Mouse (Mus musculus): ENCODE measurements around the gene Nadk2. TPM values are rescaled to one million over a fixed set of nuclear protein-coding genes. Genes with fewer than 3 reads are reported as not detected.

Nadk2 gene
- 139 and 143 TPM in 2 replicates for polyA plus RNA-seq (2016; fragmentation: Nextera tagmentation; extraction: Ambion mirVana)

DNA sequence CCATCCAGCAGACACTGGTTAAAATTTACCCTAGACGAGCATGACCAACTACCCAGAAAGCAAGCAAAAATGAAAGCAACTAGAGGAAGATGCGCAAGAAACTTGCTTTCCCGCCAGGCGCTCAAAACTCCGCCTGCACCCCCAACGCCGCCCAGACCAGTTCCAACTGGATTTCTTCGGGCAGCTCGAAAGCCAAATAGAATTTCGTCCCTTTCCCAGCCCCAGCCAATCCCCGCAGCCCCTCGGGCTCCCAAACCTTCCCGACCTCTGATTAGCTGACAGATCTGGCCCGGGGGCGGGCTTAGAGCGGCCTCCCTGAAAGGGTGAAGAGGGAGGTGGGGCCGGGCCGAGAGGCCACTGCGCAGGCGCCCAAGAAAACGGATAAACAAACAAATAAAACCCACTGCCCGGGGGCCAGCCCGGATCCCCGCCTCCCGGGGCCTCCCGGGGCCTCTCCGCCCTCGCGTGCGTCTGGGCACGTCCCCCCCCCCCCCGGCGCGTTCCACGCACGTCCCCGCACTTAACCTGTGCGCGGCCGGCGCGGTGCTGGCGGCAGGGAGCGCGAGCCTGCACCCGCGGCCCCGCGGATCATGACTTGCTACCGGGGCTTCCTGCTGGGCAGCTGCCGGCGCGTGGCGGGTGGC lies at the start of gene Nadk2:
Nadk2 (plus strand) TSS at position 349 of the 644 bp plus-strand sequence.
- H3K4me1 ChIP-seq: peaks cover 45% of the 10 kb centered on the region
- peak within 1 kb of the TSS; percentile 82 for H3K4me2 ChIP-seq
- under 1% methylated on average over 54 of the region's 54 CpGs for WGBS (ENCODE audit: insufficient replicate concordance)
- ATAC-seq: peak; percentile 92
- H3K36me3 ChIP-seq: peaks cover 13% of the 10 kb centered on the region
- H3K9ac ChIP-seq: peak within 1 kb of the TSS; percentile 100
- peak within 1 kb of the TSS; percentile 100 for H3K27ac ChIP-seq
- H3K4me3 ChIP-seq: peak within 1 kb of the TSS; percentile 99
- no peaks in the 10 kb centered on the region for H3K27me3 ChIP-seq (replicated peaks)
- H3K9me3 ChIP-seq (replicated peaks): no peaks in the 10 kb centered on the region

DNA sequence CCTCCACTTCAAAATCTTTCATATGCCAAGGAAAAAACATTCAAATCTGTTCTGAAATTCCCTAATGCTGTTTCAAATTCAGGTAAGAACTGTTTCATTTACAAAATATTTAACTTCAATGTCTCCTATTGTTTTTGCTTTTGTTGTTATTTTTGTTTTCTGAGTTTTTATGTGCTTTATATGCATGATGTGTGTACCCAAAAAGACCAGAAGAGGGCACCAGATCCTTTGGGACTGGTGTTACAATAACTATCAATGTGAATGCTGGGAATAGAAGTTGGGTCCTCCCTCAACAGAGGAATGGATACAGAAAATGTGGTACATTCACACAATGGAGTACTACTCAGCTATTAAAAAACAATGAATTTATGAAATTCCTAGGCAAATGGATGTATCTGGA lies 15.4 kb upstream of the Nadk2 start:
- H3K4me1 ChIP-seq: 0 out of 2 replicates have a peak, but pooled peaks cover 5% of the 10 kb centered on the region
- no peak overlapping the region for H3K27ac ChIP-seq
- H3K36me3 ChIP-seq: no peaks in the 10 kb centered on the region
- H3K4me2 ChIP-seq: no peak overlapping the region
- no peaks in the 10 kb centered on the region for H3K27me3 ChIP-seq (replicated peaks)
- H3K9me3 ChIP-seq (replicated peaks): no peaks in the 10 kb centered on the region
- no peak overlapping the region for H3K4me3 ChIP-seq
- ATAC-seq: no peak
- H3K9ac ChIP-seq: no peak overlapping the region

GRCm38 (mm10) chr15:9059856-9060255 lies 11.2 kb upstream of the Nadk2 start:
- Histone ChIP-seq H3K36me3 (no peaks in the 10 kb centered on the region), H3K4me1 (0 out of 2 replicates have a peak, but pooled peaks cover 5% of the 10 kb centered on the region), H3K4me2 (no peak overlapping the region), H3K9me3 (replicated peaks) (no peaks in the 10 kb centered on the region), H3K27me3 (replicated peaks) (no peaks in the 10 kb centered on the region; the same call in 1 of the 2 replicates), H3K4me3 (no peak overlapping the region), H3K9ac (no peak overlapping the region), H3K27ac (no peak overlapping the region)
- WGBS (ENCODE audit: insufficient replicate concordance): 61% methylated on average over 2 of the region's 2 CpGs
- peak; percentile 62; the same call in 1 of the 2 replicates for ATAC-seq

- H3K27me3 ChIP-seq (replicated peaks): no peaks in the 10 kb centered on the region; the same call in 1 of the 2 replicates
- WGBS (ENCODE audit: insufficient replicate concordance): 71% methylated on average over 7 of the region's 7 CpGs
- ATAC-seq: no peak
- H3K9ac ChIP-seq: no peak overlapping the region
- no peak overlapping the region for H3K27ac ChIP-seq
- 0 out of 2 replicates have a peak, but pooled peaks cover 5% of the 10 kb centered on the region for H3K4me1 ChIP-seq
- no peak overlapping the region for H3K4me2 ChIP-seq
- H3K4me3 ChIP-seq: no peak overlapping the region
- no peaks in the 10 kb centered on the region for H3K36me3 ChIP-seq
- H3K9me3 ChIP-seq (replicated peaks): no peaks in the 10 kb centered on the region
Measured at GRCm38 (mm10) chr15:9061150-9061882, 9.7 kb upstream of the Nadk2 start.

DNA sequence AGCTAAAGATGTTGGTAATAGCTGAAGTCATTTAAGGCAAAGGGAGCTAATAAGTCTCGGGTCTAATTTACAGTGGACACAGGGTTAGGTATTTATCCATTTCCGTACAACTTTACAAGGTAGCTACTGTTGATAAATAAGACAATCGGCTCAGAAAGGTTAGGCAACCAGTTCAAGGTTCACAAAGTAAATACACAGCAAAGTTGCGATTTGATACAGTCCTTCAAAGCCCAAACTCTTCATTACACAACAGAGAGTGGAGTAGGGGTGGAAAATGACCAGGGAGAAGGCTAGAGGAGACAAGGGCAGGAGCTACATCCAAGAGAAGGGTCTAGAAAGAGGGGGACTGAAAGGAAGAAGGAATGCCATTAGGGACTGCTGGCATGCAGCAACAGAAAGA lies 2.2 kb upstream of the Nadk2 start:
- ATAC-seq: no peak
- no peaks in the 10 kb centered on the region for H3K27me3 ChIP-seq (replicated peaks)
- H3K9me3 ChIP-seq (replicated peaks): no peaks in the 10 kb centered on the region
- no peak overlapping the region for H3K4me3 ChIP-seq
- peaks cover 24% of the 10 kb centered on the region for H3K4me1 ChIP-seq
- H3K36me3 ChIP-seq: no peaks in the 10 kb centered on the region
- H3K4me2 ChIP-seq: peak overlapping the region; percentile 31
- peak overlapping the region; percentile 52 for H3K27ac ChIP-seq
- H3K9ac ChIP-seq: no peak overlapping the region
- 78% methylated on average over 4 of the region's 4 CpGs for WGBS (ENCODE audit: insufficient replicate concordance)

- Histone ChIP-seq H3K4me1 (peaks cover 38% of the 10 kb centered on the region), H3K9ac (peak overlapping the region; percentile 87), H3K4me2 (peak overlapping the region; percentile 82), H3K9me3 (replicated peaks) (no peaks in the 10 kb centered on the region), H3K27ac (peak overlapping the region; percentile 93), H3K36me3 (peaks cover 6% of the 10 kb centered on the region), H3K27me3 (replicated peaks) (no peaks in the 10 kb centered on the region), H3K4me3 (peak overlapping the region; percentile 99)
- WGBS (ENCODE audit: insufficient replicate concordance): 2% methylated on average over 3 of the region's 3 CpGs
- ATAC-seq: peak; percentile 10; the same call in 1 of the 2 replicates
Measured at GRCm38 (mm10) chr15:9070353-9070752, 707 bp upstream of the Nadk2 start.

DNA sequence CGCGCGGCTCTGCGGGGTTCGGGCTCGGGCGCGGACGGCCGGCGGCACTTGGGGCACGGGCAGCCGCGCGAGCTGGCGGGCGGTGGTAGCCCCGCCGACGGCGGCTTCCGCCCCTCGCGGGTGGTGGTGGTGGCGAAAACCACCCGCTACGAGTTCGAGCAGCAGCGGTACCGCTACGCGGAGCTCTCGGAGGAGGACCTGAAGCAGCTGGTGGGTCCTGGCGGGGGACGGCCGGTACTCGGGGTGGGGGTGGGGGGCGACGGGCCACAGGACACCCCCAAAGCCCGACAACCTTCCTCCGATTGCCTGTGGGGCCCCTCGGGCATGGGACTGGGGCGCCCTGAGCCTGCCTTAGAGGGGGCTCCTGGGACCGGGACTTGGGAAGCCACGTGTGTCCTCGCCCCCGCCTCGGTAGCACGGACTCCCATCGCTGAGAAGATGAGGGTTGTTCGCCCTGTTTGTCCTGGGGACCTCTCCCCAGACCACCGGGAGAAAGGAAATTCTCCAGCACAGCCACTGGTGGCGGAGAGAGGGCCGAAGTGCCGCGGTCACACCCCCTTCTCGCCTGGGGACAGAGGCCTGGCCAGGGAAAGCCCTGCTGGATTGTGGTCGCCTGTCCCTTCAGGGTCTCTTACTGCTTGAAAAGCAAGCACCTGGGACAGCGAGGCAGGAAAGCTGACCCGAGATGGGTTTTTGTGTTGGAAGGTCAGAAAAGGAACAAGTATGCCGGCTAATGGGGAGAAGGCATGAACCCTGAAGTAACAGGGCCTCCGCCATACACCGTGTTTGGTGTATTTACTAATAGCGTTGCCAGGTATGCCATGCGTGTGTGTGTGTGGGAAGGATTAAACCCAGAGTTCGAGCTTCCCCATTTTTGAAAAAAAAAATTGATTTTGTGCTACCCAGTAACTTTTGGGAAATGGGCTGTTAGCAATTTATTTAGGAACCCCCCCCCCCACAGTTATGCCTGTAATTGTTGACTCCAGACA lies 790 bp downstream of the Nadk2 start:
- no peak for ATAC-seq
- no peaks in the 10 kb centered on the region for H3K9me3 ChIP-seq (replicated peaks)
- H3K9ac ChIP-seq: peak overlapping the region; percentile 100
- peak overlapping the region; percentile 82 for H3K4me2 ChIP-seq
- H3K36me3 ChIP-seq: peaks cover 21% of the 10 kb centered on the region
- H3K4me3 ChIP-seq: peak overlapping the region; percentile 99
- peaks cover 53% of the 10 kb centered on the region for H3K4me1 ChIP-seq
- whole genome bisulfite sequencing (ENCODE audit: insufficient replicate concordance): under 1% methylated on average over 64 of the region's 66 CpGs
- no peaks in the 10 kb centered on the region for H3K27me3 ChIP-seq (replicated peaks)
- H3K27ac ChIP-seq: peak overlapping the region; percentile 100

DNA sequence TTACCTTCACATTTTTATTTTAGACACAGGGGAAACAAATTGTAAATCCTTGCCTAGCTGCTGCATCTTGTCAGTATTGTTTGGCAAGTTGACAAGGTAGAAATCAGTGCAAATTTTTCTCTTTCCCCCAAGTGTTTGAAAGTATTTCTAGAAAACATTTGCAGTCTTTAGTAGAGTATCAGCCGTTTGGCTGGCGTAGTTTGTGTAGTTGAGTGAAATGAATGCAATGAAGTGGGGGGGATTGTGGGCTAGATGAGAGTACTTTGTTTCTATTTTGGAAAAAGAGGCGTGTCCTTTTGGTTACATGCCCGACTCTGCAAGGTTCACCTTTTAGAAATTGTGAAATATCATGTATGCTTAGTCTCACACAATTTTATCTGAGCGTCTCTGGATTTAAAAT lies 1.6 kb downstream of the Nadk2 start:
- no peak for ATAC-seq
- 5% methylated on average over 5 of the region's 5 CpGs for WGBS (ENCODE audit: insufficient replicate concordance)
- no peaks in the 10 kb centered on the region for H3K9me3 ChIP-seq (replicated peaks)
- peak overlapping the region; percentile 99 for H3K4me3 ChIP-seq
- H3K27me3 ChIP-seq (replicated peaks): no peaks in the 10 kb centered on the region
- H3K27ac ChIP-seq: peak overlapping the region; percentile 100
- H3K36me3 ChIP-seq: peaks cover 26% of the 10 kb centered on the region
- peaks cover 57% of the 10 kb centered on the region for H3K4me1 ChIP-seq
- H3K4me2 ChIP-seq: peak overlapping the region; percentile 82
- peak overlapping the region; percentile 100 for H3K9ac ChIP-seq

DNA sequence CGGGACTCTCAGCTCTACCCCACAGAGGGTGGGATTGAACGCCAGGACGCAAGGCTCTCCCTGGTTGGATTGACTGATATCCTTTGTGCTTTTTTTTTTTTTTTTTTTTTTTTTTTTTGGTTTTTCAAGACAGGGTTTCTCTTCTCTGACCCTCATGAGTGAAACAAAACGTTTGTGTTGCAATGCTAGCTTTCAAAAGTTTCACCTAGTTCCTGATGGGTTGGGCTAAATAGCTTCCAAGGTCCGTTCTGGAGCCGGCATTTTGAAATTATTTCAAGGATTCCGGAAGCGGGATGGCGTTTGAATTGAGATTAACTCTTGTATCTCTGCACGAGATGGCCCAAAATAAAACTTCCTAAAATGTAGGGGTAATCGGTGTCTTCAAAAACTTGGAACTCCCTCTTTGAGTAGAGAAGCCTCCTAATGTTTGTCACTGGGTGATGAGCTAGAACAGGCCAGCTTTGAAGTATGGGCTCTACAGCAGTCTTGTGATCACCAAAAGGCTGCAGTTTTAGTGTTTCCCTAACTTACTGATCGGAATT lies 2.1 kb downstream of the Nadk2 start:
- no peak for ATAC-seq
- H3K4me2 ChIP-seq: peak overlapping the region; percentile 82
- peaks cover 60% of the 10 kb centered on the region for H3K4me1 ChIP-seq
- peaks cover 26% of the 10 kb centered on the region for H3K36me3 ChIP-seq
- peak overlapping the region; percentile 99 for H3K4me3 ChIP-seq
- H3K9ac ChIP-seq: peak overlapping the region; percentile 100
- H3K9me3 ChIP-seq (replicated peaks): no peaks in the 10 kb centered on the region
- peak overlapping the region; percentile 100 for H3K27ac ChIP-seq
- no peaks in the 10 kb centered on the region for H3K27me3 ChIP-seq (replicated peaks)
- WGBS (ENCODE audit: insufficient replicate concordance): 10% methylated on average over 12 of the region's 12 CpGs

- no peaks in the 10 kb centered on the region for H3K27me3 ChIP-seq (replicated peaks)
- peak overlapping the region; percentile 100 for H3K27ac ChIP-seq
- peak overlapping the region; percentile 99 for H3K4me3 ChIP-seq
- H3K36me3 ChIP-seq: peaks cover 26% of the 10 kb centered on the region
- H3K9ac ChIP-seq: peak overlapping the region; percentile 100
- H3K4me1 ChIP-seq: peaks cover 65% of the 10 kb centered on the region
- H3K4me2 ChIP-seq: peak overlapping the region; percentile 82
- no peaks in the 10 kb centered on the region for H3K9me3 ChIP-seq (replicated peaks)
- 37% methylated on average over 5 of the region's 5 CpGs for WGBS (ENCODE audit: insufficient replicate concordance)
- no peak for ATAC-seq
Measured at GRCm38 (mm10) chr15:9073684-9074083, 2.6 kb downstream of the Nadk2 start.

GRCm38 (mm10) chr15:9074139-9074538 lies 3.1 kb downstream of the Nadk2 start:
- Histone ChIP-seq H3K9me3 (replicated peaks) (no peaks in the 10 kb centered on the region), H3K27me3 (replicated peaks) (no peaks in the 10 kb centered on the region), H3K27ac (peak overlapping the region; percentile 100), H3K36me3 (peaks cover 26% of the 10 kb centered on the region), H3K4me2 (peak overlapping the region; percentile 82), H3K4me3 (peak overlapping the region; percentile 99), H3K4me1 (peaks cover 66% of the 10 kb centered on the region), H3K9ac (peak overlapping the region; percentile 100)
- no peak for ATAC-seq
- WGBS (ENCODE audit: insufficient replicate concordance): 10% methylated on average over 2 of the region's 2 CpGs
